Mouse (Mus musculus) frontal cortex, postnatal 36 days (tissue): Measurements from ENCODE around the gene Kif3a.

Experiments
- DNase-seq, 2 experiments: peaks; one replicate each; pipeline ENCODE4 v3.0.0; 2022; ENCODE audit warnings: low spot score in 2 of 2

The Kif3a gene

GRCm38 (mm10) chr11:53567224-53568014 lies at the start of gene Kif3a:
TSS of gene Kif3a (plus strand) at chr11:53567379.
- peak; percentile 94 to 97 for DNase-seq

GRCm38 (mm10) chr11:53518759-53519158 lies 48.4 kb upstream of the Kif3a start:
- no peak for DNase-seq

- DNase-seq = peak; percentile 68 to 69
Measured at GRCm38 (mm10) chr11:53519207-53520121, 47.7 kb upstream of the Kif3a start, which contains the start of gene Sept8. TSS of gene Sept8 (plus strand) at chr11:53519257.

- peak; percentile 77 to 80 for DNase-seq
Measured at GRCm38 (mm10) chr11:53520122-53520978, 46.8 kb upstream of the Kif3a start.

GRCm38 (mm10) chr11:53521120-53521820 lies 45.9 kb upstream of the Kif3a start:
- DNase-seq = peak in 1 of 2 experiments; percentile 58

- no peak for DNase-seq
Measured at GRCm38 (mm10) chr11:53521821-53522131, 45.4 kb upstream of the Kif3a start.

GRCm38 (mm10) chr11:53522362-53522761 lies 44.8 kb upstream of the Kif3a start:
- no peak for DNase-seq

- DNase-seq = peak; percentile 79 to 84
Measured at GRCm38 (mm10) chr11:53522930-53523329, 44.2 kb upstream of the Kif3a start.

GRCm38 (mm10) chr11:53523545-53524405 lies 43.4 kb upstream of the Kif3a start:
- no peak for DNase-seq

- no peak for DNase-seq
Measured at GRCm38 (mm10) chr11:53524905-53525304, 42.3 kb upstream of the Kif3a start.

GRCm38 (mm10) chr11:53525461-53525860 lies 41.7 kb upstream of the Kif3a start:
- DNase-seq = no peak

- DNase-seq = no peak
Measured at GRCm38 (mm10) chr11:53528397-53529252, 38.6 kb upstream of the Kif3a start.

GRCm38 (mm10) chr11:53529253-53529557 lies 38.0 kb upstream of the Kif3a start:
- peak in 1 of 2 experiments; percentile 61 for DNase-seq

- no peak for DNase-seq
Measured at GRCm38 (mm10) chr11:53530001-53530400, 37.2 kb upstream of the Kif3a start.

- no peak for DNase-seq
Measured at GRCm38 (mm10) chr11:53531578-53532230, 35.5 kb upstream of the Kif3a start.

GRCm38 (mm10) chr11:53532231-53532620 lies 35.0 kb upstream of the Kif3a start:
- no peak for DNase-seq

- DNase-seq = no peak
Measured at GRCm38 (mm10) chr11:53539002-53539491, 28.1 kb upstream of the Kif3a start.

- no peak for DNase-seq
Measured at GRCm38 (mm10) chr11:53540394-53540793, 26.8 kb upstream of the Kif3a start.

GRCm38 (mm10) chr11:53541222-53541621 lies 26.0 kb upstream of the Kif3a start:
- no peak for DNase-seq
